Mouse (Mus musculus): ENCODE measurements around the gene Psmb8. TPM values are rescaled to one million over a fixed set of nuclear protein-coding genes. Genes with fewer than 3 reads are reported as not detected.

Gene Psmb8
- polyA plus RNA-seq, 1 experiment from 2014 or later, result 87.6 TPM

DNA sequence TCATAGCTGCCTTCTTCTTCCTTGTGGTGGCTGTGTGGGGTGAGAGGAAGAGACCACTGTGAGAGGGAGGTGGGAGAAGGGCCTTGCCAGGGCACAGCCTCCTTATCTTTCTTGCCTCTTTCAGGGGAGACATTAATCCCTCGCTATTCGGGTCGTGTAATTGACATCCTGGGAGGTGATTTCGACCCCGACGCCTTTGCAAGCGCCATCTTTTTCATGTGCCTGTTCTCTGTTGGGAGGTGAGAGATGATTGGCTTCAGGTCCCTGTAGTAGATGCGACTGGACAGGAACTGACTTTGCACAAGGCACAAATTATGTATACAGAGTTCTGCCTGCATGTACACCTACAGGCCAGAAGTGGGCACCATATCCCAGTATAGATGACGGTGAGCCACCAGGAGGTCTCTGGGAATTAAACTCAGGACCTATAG, 8.2 kb downstream of the Psmb8 start:
- Histone ChIP-seq H3K4me3 (ENCODE audit: low read length) (peak overlapping the region; percentile 92), H3K27ac (ENCODE audit: low read length) (peak overlapping the region; percentile 61), H3K9me3 (replicated peaks; ENCODE audit: control insufficient read depth, low read length) (peaks cover 6% of the 10 kb centered on the region), H3K4me2 (ENCODE audit: low read depth, low read length) (peak overlapping the region; percentile 97), H3K36me3 (ENCODE audit: control insufficient read depth, insufficient read depth) (0 out of 2 replicates have a peak, but pooled peaks cover 4% of the 10 kb centered on the region), H3K9ac (ENCODE audit: low read length) (peak overlapping the region; percentile 87; the same call in 1 of the 2 replicates), H3K4me1 (ENCODE audit: control insufficient read depth, insufficient read depth, low read length) (peaks cover 11% of the 10 kb centered on the region; the same call in 1 of the 2 replicates), H3K27me3 (ENCODE audit: control insufficient read depth, insufficient read depth, low read length) (peaks cover 6% of the 10 kb centered on the region)
- 12% methylated on average over 9 of the region's 9 CpGs for WGBS
- ATAC-seq (replicated peaks; ENCODE audit: extremely low read depth, insufficient read depth, low FRiP score), result no peak

- no peak overlapping the region for H3K27ac ChIP-seq (ENCODE audit: low read length)
- H3K4me3 ChIP-seq (ENCODE audit: low read length), result no peak overlapping the region
- ATAC-seq (replicated peaks; ENCODE audit: extremely low read depth, insufficient read depth, low FRiP score), result no peak
- H3K27me3 ChIP-seq (ENCODE audit: control insufficient read depth, insufficient read depth, low read length), result peaks cover 10% of the 10 kb centered on the region
- no peak overlapping the region for H3K9ac ChIP-seq (ENCODE audit: low read length)
- peaks cover 11% of the 10 kb centered on the region; the same call in 1 of the 2 replicates for H3K4me1 ChIP-seq (ENCODE audit: control insufficient read depth, insufficient read depth, low read length)
- H3K9me3 ChIP-seq (replicated peaks; ENCODE audit: control insufficient read depth, low read length), result peaks cover 6% of the 10 kb centered on the region
- 0 out of 2 replicates have a peak, but pooled peaks cover 4% of the 10 kb centered on the region for H3K36me3 ChIP-seq (ENCODE audit: control insufficient read depth, insufficient read depth)
- no peak overlapping the region for H3K4me2 ChIP-seq (ENCODE audit: low read depth, low read length)
- WGBS, result 78% methylated on average over 5 of the region's 5 CpGs
Measured at GRCm38 (mm10) chr17:34206731-34207130, 9.2 kb downstream of the Psmb8 start.

GRCm38 (mm10) chr17:34207456-34207855, 9.9 kb downstream of the Psmb8 start:
- H3K4me2 ChIP-seq (ENCODE audit: low read depth, low read length), result no peak overlapping the region
- WGBS, result 44% methylated on average over 3 of the region's 3 CpGs
- peaks cover 16% of the 10 kb centered on the region for H3K27me3 ChIP-seq (ENCODE audit: control insufficient read depth, insufficient read depth, low read length)
- ATAC-seq (replicated peaks; ENCODE audit: extremely low read depth, insufficient read depth, low FRiP score), result no peak
- peaks cover 6% of the 10 kb centered on the region for H3K9me3 ChIP-seq (replicated peaks; ENCODE audit: control insufficient read depth, low read length)
- no peak overlapping the region for H3K9ac ChIP-seq (ENCODE audit: low read length)
- H3K4me1 ChIP-seq (ENCODE audit: control insufficient read depth, insufficient read depth, low read length), result peaks cover 11% of the 10 kb centered on the region; the same call in 1 of the 2 replicates
- no peak overlapping the region for H3K4me3 ChIP-seq (ENCODE audit: low read length)
- no peak overlapping the region for H3K27ac ChIP-seq (ENCODE audit: low read length)
- H3K36me3 ChIP-seq (ENCODE audit: control insufficient read depth, insufficient read depth), result 0 out of 2 replicates have a peak, but pooled peaks cover 4% of the 10 kb centered on the region

- WGBS, result 98% methylated on average over 9 of the region's 9 CpGs
- Histone ChIP-seq H3K4me1 (ENCODE audit: control insufficient read depth, insufficient read depth, low read length) (peaks cover 11% of the 10 kb centered on the region; the same call in 1 of the 2 replicates), H3K36me3 (ENCODE audit: control insufficient read depth, insufficient read depth) (0 out of 2 replicates have a peak, but pooled peaks cover 4% of the 10 kb centered on the region), H3K9ac (ENCODE audit: low read length) (no peak overlapping the region), H3K27me3 (ENCODE audit: control insufficient read depth, insufficient read depth, low read length) (peaks cover 19% of the 10 kb centered on the region), H3K27ac (ENCODE audit: low read length) (no peak overlapping the region), H3K4me3 (ENCODE audit: low read length) (no peak overlapping the region), H3K9me3 (replicated peaks; ENCODE audit: control insufficient read depth, low read length) (peaks cover 6% of the 10 kb centered on the region), H3K4me2 (ENCODE audit: low read depth, low read length) (no peak overlapping the region)
- no peak for ATAC-seq (replicated peaks; ENCODE audit: extremely low read depth, insufficient read depth, low FRiP score)
Measured at GRCm38 (mm10) chr17:34207866-34208265, 10.3 kb downstream of the Psmb8 start.

DNA sequence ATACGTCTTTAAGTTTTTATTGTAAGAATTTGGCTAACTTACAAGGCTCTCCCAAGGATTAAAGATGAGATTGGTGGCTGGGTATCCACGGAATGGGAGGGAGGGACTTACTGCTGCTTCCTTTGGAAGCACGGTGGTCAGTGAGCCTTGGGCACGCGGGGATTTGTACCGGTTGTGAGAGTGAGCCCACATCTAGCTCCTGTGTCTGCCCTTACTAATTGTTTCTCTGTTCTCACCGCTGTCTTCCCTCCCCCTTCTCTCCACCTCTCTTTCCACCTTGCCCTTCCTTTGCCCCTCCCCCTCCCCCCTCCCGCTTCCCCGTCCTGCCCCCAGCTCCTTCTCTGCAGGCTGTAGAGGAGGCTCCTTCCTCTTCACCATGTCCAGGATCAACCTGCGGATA, 10.9 kb downstream of the Psmb8 start:
- no peak overlapping the region for H3K4me2 ChIP-seq (ENCODE audit: low read depth, low read length)
- no peak overlapping the region; the same call in 1 of the 2 replicates for H3K4me3 ChIP-seq (ENCODE audit: low read length)
- ATAC-seq (replicated peaks; ENCODE audit: extremely low read depth, insufficient read depth, low FRiP score), result no peak
- WGBS, result 19% methylated on average over 10 of the region's 10 CpGs
- peaks cover 11% of the 10 kb centered on the region; the same call in 1 of the 2 replicates for H3K4me1 ChIP-seq (ENCODE audit: control insufficient read depth, insufficient read depth, low read length)
- H3K9ac ChIP-seq (ENCODE audit: low read length), result no peak overlapping the region
- no peak overlapping the region for H3K27ac ChIP-seq (ENCODE audit: low read length)
- H3K36me3 ChIP-seq (ENCODE audit: control insufficient read depth, insufficient read depth), result 0 out of 2 replicates have a peak, but pooled peaks cover 4% of the 10 kb centered on the region
- peaks cover 23% of the 10 kb centered on the region for H3K27me3 ChIP-seq (ENCODE audit: control insufficient read depth, insufficient read depth, low read length)
- peaks cover 6% of the 10 kb centered on the region for H3K9me3 ChIP-seq (replicated peaks; ENCODE audit: control insufficient read depth, low read length)

DNA sequence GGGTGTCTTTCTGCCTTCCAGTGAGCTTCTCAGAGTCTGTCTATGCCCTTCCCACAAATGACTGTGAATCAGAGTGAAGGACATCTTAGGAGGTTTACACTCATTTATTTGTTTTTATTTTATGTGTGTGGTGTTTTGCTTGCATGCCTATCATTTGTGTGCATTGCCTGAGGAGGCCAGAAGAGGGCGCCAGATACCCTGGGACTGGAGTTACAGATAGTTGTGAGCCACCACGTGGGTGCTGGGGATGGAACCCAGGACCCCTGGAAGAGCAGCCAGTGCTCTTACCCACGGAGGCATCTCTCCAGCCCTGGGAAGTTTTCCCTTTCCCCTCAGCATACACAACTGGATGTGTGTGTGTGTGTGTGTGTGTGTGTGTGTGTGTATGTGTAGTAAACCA, 12.2 kb downstream of the Psmb8 start:
- no peak for ATAC-seq (replicated peaks; ENCODE audit: extremely low read depth, insufficient read depth, low FRiP score)
- 47% methylated on average over 3 of the region's 3 CpGs for WGBS
- Histone ChIP-seq H3K36me3 (ENCODE audit: control insufficient read depth, insufficient read depth) (0 out of 2 replicates have a peak, but pooled peaks cover 4% of the 10 kb centered on the region), H3K27ac (ENCODE audit: low read length) (peak overlapping the region; percentile 27; the same call in 1 of the 2 replicates), H3K9ac (ENCODE audit: low read length) (no peak overlapping the region), H3K4me3 (ENCODE audit: low read length) (no peak overlapping the region), H3K9me3 (replicated peaks; ENCODE audit: control insufficient read depth, low read length) (peaks cover 6% of the 10 kb centered on the region), H3K4me1 (ENCODE audit: control insufficient read depth, insufficient read depth, low read length) (peaks cover 7% of the 10 kb centered on the region; the same call in 1 of the 2 replicates), H3K27me3 (ENCODE audit: control insufficient read depth, insufficient read depth, low read length) (peaks cover 32% of the 10 kb centered on the region), H3K4me2 (ENCODE audit: low read depth, low read length) (no peak overlapping the region)

GRCm38 (mm10) chr17:34210599-34210998, 13.1 kb downstream of the Psmb8 start:
- Histone ChIP-seq H3K27me3 (ENCODE audit: control insufficient read depth, insufficient read depth, low read length) (peaks cover 36% of the 10 kb centered on the region), H3K9ac (ENCODE audit: low read length) (no peak overlapping the region), H3K4me1 (ENCODE audit: control insufficient read depth, insufficient read depth, low read length) (no peaks in the 10 kb centered on the region; the same call in 1 of the 2 replicates), H3K4me2 (ENCODE audit: low read depth, low read length) (no peak overlapping the region), H3K4me3 (ENCODE audit: low read length) (no peak overlapping the region), H3K36me3 (ENCODE audit: control insufficient read depth, insufficient read depth) (0 out of 2 replicates have a peak, but pooled peaks cover 4% of the 10 kb centered on the region), H3K9me3 (replicated peaks; ENCODE audit: control insufficient read depth, low read length) (peaks cover 6% of the 10 kb centered on the region), H3K27ac (ENCODE audit: low read length) (peak overlapping the region; percentile 57; the same call in 1 of the 2 replicates)
- ATAC-seq (replicated peaks; ENCODE audit: extremely low read depth, insufficient read depth, low FRiP score), result 0 out of 2 replicates have a peak, but pooled peaks have one; percentile 46
- WGBS, result 43% methylated on average over 3 of the region's 3 CpGs

- 22% methylated on average over 23 of the region's 23 CpGs for WGBS
- Histone ChIP-seq H3K36me3 (ENCODE audit: control insufficient read depth, insufficient read depth) (0 out of 2 replicates have a peak, but pooled peaks cover 4% of the 10 kb centered on the region), H3K4me1 (ENCODE audit: control insufficient read depth, insufficient read depth, low read length) (no peaks in the 10 kb centered on the region), H3K4me2 (ENCODE audit: low read depth, low read length) (peak overlapping the region; percentile 34), H3K9ac (ENCODE audit: low read length) (no peak overlapping the region; the same call in 1 of the 2 replicates), H3K9me3 (replicated peaks; ENCODE audit: control insufficient read depth, low read length) (peaks cover 6% of the 10 kb centered on the region), H3K27me3 (ENCODE audit: control insufficient read depth, insufficient read depth, low read length) (peaks cover 30% of the 10 kb centered on the region), H3K27ac (ENCODE audit: low read length) (peak overlapping the region; percentile 7; the same call in 1 of the 2 replicates), H3K4me3 (ENCODE audit: low read length) (peak overlapping the region; percentile 18; the same call in 1 of the 2 replicates)
- ATAC-seq (replicated peaks; ENCODE audit: extremely low read depth, insufficient read depth, low FRiP score), result no peak; the same call in 1 of the 2 replicates
Measured at GRCm38 (mm10) chr17:34211746-34212365, 14.3 kb downstream of the Psmb8 start.

GRCm38 (mm10) chr17:34213936-34214335, 16.4 kb downstream of the Psmb8 start:
- no peaks in the 10 kb centered on the region for H3K4me1 ChIP-seq (ENCODE audit: control insufficient read depth, insufficient read depth, low read length)
- peaks cover 6% of the 10 kb centered on the region for H3K9me3 ChIP-seq (replicated peaks; ENCODE audit: control insufficient read depth, low read length)
- H3K9ac ChIP-seq (ENCODE audit: low read length), result no peak overlapping the region
- ATAC-seq (replicated peaks; ENCODE audit: extremely low read depth, insufficient read depth, low FRiP score), result no peak
- no peak overlapping the region for H3K27ac ChIP-seq (ENCODE audit: low read length)
- H3K27me3 ChIP-seq (ENCODE audit: control insufficient read depth, insufficient read depth, low read length), result peaks cover 30% of the 10 kb centered on the region
- no peak overlapping the region for H3K4me3 ChIP-seq (ENCODE audit: low read length)
- H3K36me3 ChIP-seq (ENCODE audit: control insufficient read depth, insufficient read depth), result 0 out of 2 replicates have a peak, but pooled peaks cover 4% of the 10 kb centered on the region
- no peak overlapping the region for H3K4me2 ChIP-seq (ENCODE audit: low read depth, low read length)
- WGBS, result 47% methylated on average over 21 of the region's 21 CpGs

All from heart, embryonic 16.5 days (tissue).